Mouse (Mus musculus) Patski (cell line): Measurements from ENCODE around the gene Myo10. TPM values are rescaled to one million over a fixed set of nuclear protein-coding genes. Genes with fewer than 3 reads are reported as not detected.

Experiments
- ATAC-seq: fragments of 100-300 bp; one replicate; pipeline ENCODE4 v1.8.0; 2021
- CTCF ChIA-PET: fragments of 350-600 bp; sonication (Branson Sonifier 250); formaldehyde crosslinking; loops from one replicate; lab custom pipeline; 2022; ENCODE audit warnings: inconsistent platforms; lab: Charles Lee
- POLR2A ChIA-PET: fragments of 350-600 bp; sonication (Branson Sonifier 250); formaldehyde crosslinking; loops from one replicate; lab custom pipeline; 2022; ENCODE audit warnings: antibody characterized with exemption, inconsistent platforms; lab: Charles Lee
- DNase-seq: peaks from one replicate; pipeline ENCODE4 v3.0.0-alpha.2; 2011; ENCODE audit warnings: low read depth, low spot score
- H3K27me3 ChIP-seq: fragments of 371-371 bp; one replicate; pipeline ENCODE4 v1.5.1; 2021
- CTCF ChIP-seq: fragments of 100-300 bp; IDR thresholded peaks from one replicate; pipeline ENCODE4 v1.5.1; 2021
- in situ Hi-C: fragments of 300-500 bp; cut with MboI; formaldehyde crosslinking; loops from 3 replicates; pipeline ENCODE4 v1.11.1; 2018; ENCODE audit warnings: low pct_unique_long_range_greater_than_20kb, mixed read lengths
- polyA plus RNA-seq: library from polyadenylated mRNA; unstranded; gene quantifications from one replicate; pipeline ENCODE4 v1.2.3, GENCODE M21; 2021

Gene Myo10
- polyA plus RNA-seq, 1 experiment from 2014 or later: 30.3 TPM

DNA sequence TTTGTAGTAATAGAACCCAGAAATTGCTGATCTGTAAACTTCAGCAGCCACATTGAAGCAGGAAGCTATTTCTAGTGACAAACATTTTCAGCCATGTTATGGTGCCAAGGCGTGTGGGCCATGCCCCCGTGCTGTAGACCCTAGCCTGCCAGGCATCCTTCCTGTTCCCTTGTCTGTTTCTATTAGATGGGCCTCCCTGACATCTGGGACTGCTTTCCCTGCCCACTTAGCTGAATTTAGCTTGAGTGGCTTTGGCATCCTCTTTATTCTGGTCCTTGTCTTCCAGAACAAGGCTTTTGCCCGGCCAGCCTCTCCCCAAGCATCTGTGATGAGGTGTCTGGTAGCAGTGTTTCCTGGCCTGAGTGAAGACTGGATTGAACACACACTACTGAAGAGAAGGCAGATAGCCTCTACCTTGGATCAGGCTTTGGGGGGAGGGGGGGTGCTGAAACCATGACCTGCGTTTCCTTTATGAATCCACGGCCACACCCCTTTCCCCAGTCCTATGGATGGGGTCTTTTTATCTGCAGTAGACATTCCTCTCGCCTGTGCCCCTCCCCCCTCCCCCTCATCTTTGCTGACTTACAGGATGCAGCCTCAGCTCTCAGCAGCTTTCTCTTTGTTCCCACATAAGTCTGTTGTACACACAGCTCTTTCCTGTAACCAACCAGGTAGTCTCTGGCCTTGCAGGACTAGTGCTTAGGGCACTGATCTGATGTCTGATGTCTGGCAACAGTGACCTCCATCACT is 51.1 kb downstream of the Myo10 start:
- no peak for TF ChIP-seq CTCF
- in situ Hi-C loops: no loop called here
- CTCF ChIA-PET: no interaction called here
- H3K27me3 ChIP-seq: no peaks in the 10 kb centered on the region
- DNase-seq (no peak), ATAC-seq (no peak)
- POLR2A ChIA-PET: no interaction called here

GRCm38 (mm10) chr15:25674099-25674931 is 52.0 kb downstream of the Myo10 start:
- H3K27me3 ChIP-seq: no peaks in the 10 kb centered on the region
- DNase-seq (no peak), ATAC-seq (no peak)
- ChIA-PET POLR2A (no interaction called here), CTCF (interaction anchor here (0.8 kb wide), 1 partner anchor 11 kb away, joined by 3 read pairs; no protein-coding TSS in a partner anchor)
- no peak for TF ChIP-seq CTCF
- in situ Hi-C loops: no loop called here

- DNase-seq: no peak
- ATAC-seq: no peak
- no peaks in the 10 kb centered on the region for H3K27me3 ChIP-seq
- ChIA-PET CTCF (interaction anchor here (0.8 kb wide), 1 partner anchor 10 kb away, joined by 3 read pairs; no protein-coding TSS in a partner anchor), POLR2A (no interaction called here)
- TF ChIP-seq CTCF: no peak
- in situ Hi-C loops: no loop called here
Measured at GRCm38 (mm10) chr15:25674932-25675250, 52.6 kb downstream of the Myo10 start.

DNA sequence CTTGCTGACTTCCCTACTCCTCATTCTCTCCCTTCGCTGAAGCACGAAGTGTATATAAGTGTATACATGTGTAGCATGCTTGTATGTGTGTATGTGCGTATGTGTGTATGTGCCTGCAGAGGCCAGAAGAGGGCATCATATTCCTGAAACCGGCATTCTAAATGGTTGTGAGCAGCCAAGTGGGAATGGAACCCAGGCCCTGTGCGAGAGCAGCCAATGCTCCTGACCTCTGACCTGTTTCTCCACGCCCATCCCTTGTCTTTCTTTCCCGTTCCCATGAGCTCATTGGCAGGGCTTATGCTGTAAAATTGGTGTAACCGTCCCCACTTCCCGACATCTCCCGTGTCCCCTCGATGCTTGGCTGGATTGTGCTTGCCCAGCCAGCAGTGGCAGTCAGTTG is 53.0 kb downstream of the Myo10 start:
- ChIA-PET POLR2A (no interaction called here), CTCF (interaction anchor here (0.8 kb wide), 1 partner anchor 9 kb away, joined by 3 read pairs; no protein-coding TSS in a partner anchor)
- no peaks in the 10 kb centered on the region for H3K27me3 ChIP-seq
- no peak for DNase-seq
- no peak for TF ChIP-seq CTCF
- in situ Hi-C loops: no loop called here
- ATAC-seq: no peak

GRCm38 (mm10) chr15:25676056-25676785 is 53.9 kb downstream of the Myo10 start:
- ChIA-PET CTCF (no interaction called here), POLR2A (no interaction called here)
- ATAC-seq (no peak), DNase-seq (no peak)
- in situ Hi-C loops: no loop called here
- no peak for TF ChIP-seq CTCF
- no peaks in the 10 kb centered on the region for H3K27me3 ChIP-seq

- ChIA-PET POLR2A (interaction anchor here (1.0 to 1.5 kb wide), 2 partner anchors 10 to 42 kb away, joined by 3 to 11 read pairs; no protein-coding TSS in a partner anchor), CTCF (interaction anchor here (1.4 to 2.1 kb wide), 2 partner anchors 9 to 14 kb away, joined by 5 to 7 read pairs; no protein-coding TSS in a partner anchor)
- H3K27me3 ChIP-seq: no peaks in the 10 kb centered on the region
- in situ Hi-C loops: no loop called here
- ATAC-seq (no peak), DNase-seq (no peak)
- TF ChIP-seq CTCF: no peak
Measured at GRCm38 (mm10) chr15:25679081-25679480, 56.8 kb downstream of the Myo10 start.

DNA sequence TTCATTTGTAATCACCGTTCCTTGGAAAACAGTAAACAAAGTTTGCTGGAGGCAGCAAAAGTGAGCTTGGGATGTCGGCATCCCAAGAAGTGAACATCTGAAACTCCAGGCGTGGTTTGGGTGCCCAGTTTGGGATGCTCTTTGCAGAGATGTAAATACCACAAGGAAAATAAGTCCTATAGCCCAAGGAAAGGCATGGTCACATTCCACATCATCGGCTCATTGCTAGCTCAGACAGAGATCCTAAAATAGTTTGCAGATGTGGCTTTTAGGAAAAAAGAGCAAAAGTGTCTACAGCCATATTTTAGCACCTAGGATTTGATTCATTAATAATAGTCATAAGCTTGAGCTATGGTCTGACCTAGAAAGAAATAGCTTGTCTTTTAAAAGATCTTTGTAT is 57.3 kb downstream of the Myo10 start:
- in situ Hi-C loops: no loop called here
- DNase-seq (no peak), ATAC-seq (no peak)
- TF ChIP-seq CTCF: no peak
- ChIA-PET CTCF (interaction anchor here (1.2 to 2.1 kb wide), 3 partner anchors 10 to 37 kb away, joined by 3 to 7 read pairs (median 5); no protein-coding TSS in a partner anchor), POLR2A (interaction anchor here (1.5 kb wide), 1 partner anchor 42 kb away, joined by 11 read pairs; no protein-coding TSS in a partner anchor)
- H3K27me3 ChIP-seq: no peaks in the 10 kb centered on the region

DNA sequence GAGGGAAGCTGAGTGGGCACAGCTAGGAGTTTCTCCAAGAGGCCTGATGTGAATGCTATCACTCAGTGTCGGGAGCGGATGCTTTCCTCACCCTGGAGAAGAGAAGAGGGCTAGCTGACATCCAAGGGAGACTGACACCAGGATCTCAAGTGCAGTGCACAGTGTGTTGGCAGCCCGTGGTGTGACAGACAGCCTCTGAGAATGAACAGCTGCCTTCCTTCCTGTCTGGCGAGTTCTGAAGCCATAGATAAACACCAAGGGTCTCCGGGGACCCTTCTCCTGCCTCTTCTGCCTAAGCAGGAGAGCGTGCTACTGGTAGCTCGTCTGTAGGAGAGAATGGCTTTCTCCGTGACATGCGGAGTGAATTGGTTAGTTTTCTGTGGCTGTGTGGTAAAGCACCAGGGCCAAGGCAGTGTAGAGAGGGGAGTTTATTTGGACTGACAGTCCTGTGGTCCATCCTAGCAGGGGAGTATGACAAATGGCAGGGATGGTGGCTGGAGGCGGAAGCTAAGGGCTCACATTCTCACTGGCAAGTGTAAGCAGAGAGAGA is 58.0 kb downstream of the Myo10 start:
- POLR2A ChIA-PET: no interaction called here
- CTCF ChIA-PET: interaction anchor here (1.2 to 2.1 kb wide), 3 partner anchors 10 to 36 kb away, joined by 3 to 7 read pairs (median 5); no protein-coding TSS in a partner anchor
- DNase-seq (no peak), ATAC-seq (no peak)
- no peak for TF ChIP-seq CTCF
- H3K27me3 ChIP-seq: no peaks in the 10 kb centered on the region
- in situ Hi-C loops: no loop called here

GRCm38 (mm10) chr15:25682953-25683507 is 60.7 kb downstream of the Myo10 start:
- ChIA-PET POLR2A (no interaction called here), CTCF (interaction anchor here (1.8 kb wide), 1 partner anchor 14 kb away, joined by 6 read pairs; no protein-coding TSS in a partner anchor)
- in situ Hi-C loops: no loop called here
- DNase-seq (no peak), ATAC-seq (no peak)
- TF ChIP-seq CTCF: no peak
- no peaks in the 10 kb centered on the region for H3K27me3 ChIP-seq
